Mouse (Mus musculus) mouse embryonic stem cell (cell line): Measurements from ENCODE around the gene Tmem233.

Experiments
- in situ Hi-C, 2 experiments: fragments of 300-500 bp; cut with MboI; formaldehyde crosslinking; loops; 1 replicate in 1 of 2; 3 replicates in 1 of 2; pipeline ENCODE4 v1.14.3; 2019 to 2020; ENCODE audit warnings: low sequenced_read_pairs in 2 of 2, low pct_unique_long_range_greater_than_20kb in 1 of 2, mixed read lengths in 1 of 2; ENCODE audit not compliant: unreplicated experiment in 1 of 2

The Tmem233 gene

GRCm38 (mm10) chr5:116009884-116010627, 73.0 kb downstream of the Tmem233 start:
- in situ Hi-C loops: no loop called here

GRCm38 (mm10) chr5:116009091-116009851, 73.8 kb downstream of the Tmem233 start:
- in situ Hi-C loops: no loop called here

DNA sequence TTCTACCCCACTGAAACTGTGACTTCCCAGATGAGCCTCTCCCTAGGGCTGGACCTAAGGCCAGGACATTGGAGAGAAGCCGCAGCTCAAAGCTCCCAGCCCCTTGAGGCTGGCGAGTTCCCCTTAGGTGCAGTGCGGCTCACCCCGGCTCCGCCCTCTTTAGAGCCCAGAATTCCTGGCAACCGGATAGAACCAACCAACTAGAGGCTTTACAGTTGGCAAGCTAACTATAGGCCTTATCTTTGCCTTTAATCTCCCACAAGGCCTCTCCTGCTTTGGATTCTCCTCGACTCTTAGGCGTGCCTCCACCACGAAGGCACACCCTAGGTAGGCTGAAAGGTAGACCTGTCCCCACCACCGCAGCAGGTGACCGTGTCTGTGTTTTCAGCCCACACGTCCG, 75.3 kb downstream of the Tmem233 start:
- in situ Hi-C loops: no loop called here

- in situ Hi-C loops: no loop called here
Observed at GRCm38 (mm10) chr5:116006324-116007099, 76.5 kb downstream of the Tmem233 start.

- in situ Hi-C loops: no loop called here
Observed at GRCm38 (mm10) chr5:116004271-116004670, 78.8 kb downstream of the Tmem233 start.

GRCm38 (mm10) chr5:116003825-116004224, 79.2 kb downstream of the Tmem233 start:
- in situ Hi-C loops: no loop called here

DNA sequence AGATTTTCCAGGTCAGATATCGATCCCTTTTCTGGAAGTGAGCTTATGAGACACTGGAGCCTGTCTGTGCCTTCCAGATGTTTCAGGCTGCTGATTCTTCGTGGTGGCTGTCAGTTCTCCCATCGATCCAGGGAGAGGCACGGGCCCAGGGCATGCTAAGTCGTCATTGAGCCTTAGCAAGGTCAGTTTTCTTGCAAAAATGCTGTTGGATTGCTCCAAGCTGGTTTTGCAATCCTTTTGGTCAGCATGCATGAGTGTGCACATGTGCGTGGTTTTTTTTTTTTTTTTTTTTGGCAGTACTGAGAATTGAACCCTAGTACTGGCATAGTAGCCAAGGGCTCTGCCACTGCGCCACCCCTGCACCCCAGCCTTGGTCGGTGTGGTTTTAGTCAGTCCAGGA, 79.9 kb downstream of the Tmem233 start:
- in situ Hi-C loops: no loop called here

GRCm38 (mm10) chr5:115997376-115997775, 85.7 kb downstream of the Tmem233 start:
- in situ Hi-C loops: no loop called here

GRCm38 (mm10) chr5:115994101-115994500, 88.9 kb downstream of the Tmem233 start:
- in situ Hi-C loops: no loop called here

DNA sequence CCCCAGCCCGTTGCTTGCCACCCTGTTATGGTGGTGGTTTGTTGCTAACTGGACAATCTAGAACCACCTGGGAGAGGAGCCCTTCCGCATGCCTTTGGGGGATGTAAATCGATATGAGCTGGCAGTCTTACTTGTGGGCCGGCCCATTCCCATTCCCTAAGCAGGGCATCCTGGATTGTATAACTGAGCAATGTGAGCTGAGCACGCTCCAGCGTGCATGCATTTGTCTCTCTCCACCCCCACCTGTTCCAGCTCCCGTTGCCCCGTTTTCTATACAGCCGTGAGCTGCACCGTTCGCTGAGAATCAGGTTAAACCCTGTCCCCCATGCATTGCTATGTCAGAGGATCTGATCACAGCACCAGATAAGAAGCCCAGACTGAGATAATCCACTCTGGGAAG, 91.3 kb downstream of the Tmem233 start:
- in situ Hi-C loops: no loop called here
